Comparison of ENCODE assay signal across 8 mouse cellular contexts in the genomic region with DNA sequence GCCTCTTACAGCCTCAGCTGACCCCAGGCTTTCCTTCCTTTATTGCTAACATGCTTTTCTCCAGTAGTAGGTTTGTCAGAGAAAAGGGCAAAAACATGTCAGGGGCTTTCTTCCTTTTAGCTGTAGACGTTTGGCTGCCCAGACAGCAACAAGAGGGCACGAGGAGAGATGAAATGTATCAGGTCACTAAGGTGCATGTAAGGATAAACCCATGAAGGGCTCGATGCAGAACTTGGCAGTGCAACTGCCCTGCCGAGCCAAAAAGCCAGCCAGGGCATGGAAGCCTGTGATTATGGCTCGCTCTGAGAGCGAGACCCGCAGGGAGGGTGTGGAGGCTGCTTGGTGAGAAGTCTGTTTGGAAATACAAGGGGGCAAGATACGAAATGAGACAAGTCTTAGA.
A peak's percentile ranks its signal among the peaks of the same experiment; 100 is the strongest.
DNase-seq lines count a peak whose midpoint lies in the region; ATAC-seq and TF ChIP-seq lines count a peak whose summit lies in the region.
"Had no signal": no experiment of that assay in that cellular context is flagged by ENCODE, and none has a peak within 500 bp of the region (broad histone marks: within the 10 kb centered on the region; RNA-seq: fewer than 3 reads in every experiment).

No protein-coding gene starts in this region.

- H3K27ac ChIP-seq in gastrocnemius, adult 2 months: peak overlapping the region; percentile 81
- H3K27ac ChIP-seq in hindbrain, postnatal 0 days: peak overlapping the region; percentile 22; the same call in 1 of the 2 replicates

- no peaks in the 10 kb centered on the region for H3K36me3 ChIP-seq in hindbrain, postnatal 0 days (ENCODE audit: insufficient read depth, low read length)

- 32% methylated on average over 8 of the region's 8 CpGs for WGBS in hindbrain, postnatal 0 days

- peak overlapping the region; percentile 64 for H3K4me3 ChIP-seq in gastrocnemius, adult 2 months
- H3K4me3 ChIP-seq in hindbrain, postnatal 0 days (ENCODE audit: low read length): no peak overlapping the region
- H3K4me3 ChIP-seq: myocyte had no signal

- no peaks in the 10 kb centered on the region for H3K4me1 ChIP-seq in hindbrain, postnatal 0 days (ENCODE audit: insufficient read depth, low read length)

- intact Hi-C loops in gastrocnemius, adult 2 months (cut with DNase I): loop anchor here (5.0 kb wide), 1 partner anchor 317 kb away; no protein-coding TSS in a partner anchor

- peak; percentile 38 for DNase-seq in lung, postnatal 10 days
- no peak for DNase-seq in lung, postnatal 14 days
- peak; percentile 87 for DNase-seq in cerebellum, adult 9-11 months
- peak; percentile 86 for DNase-seq in gastrocnemius, adult 2 months
- peak; percentile 71 for DNase-seq in hindbrain, postnatal 0 days (ENCODE audit: low spot score)
- no peak for DNase-seq in frontal cortex, postnatal 14 days (ENCODE audit: low spot score in 2 of 2)
- DNase-seq in embryo, embryonic 11 days: no peak

- TF ChIP-seq CTCF in gastrocnemius, adult 2 months (IDR thresholded peaks at IDR 0.05): no peak
- TF ChIP-seq CTCF in hindbrain, postnatal 0 days (IDR thresholded peaks at IDR 0.05; ENCODE audit: low read depth): no peak

- H3K9me3 ChIP-seq in hindbrain, postnatal 0 days (ENCODE audit: low read length): no peaks in the 10 kb centered on the region

- ATAC-seq in hindbrain, postnatal 0 days: peak; percentile 64; the same call in 1 of the 2 replicates

- peak overlapping the region; percentile 30; the same call in 1 of the 2 replicates for H3K4me2 ChIP-seq in hindbrain, postnatal 0 days (ENCODE audit: low read depth, low read length)

- H3K27me3 ChIP-seq in hindbrain, postnatal 0 days (ENCODE audit: insufficient read depth, low read length): no peaks in the 10 kb centered on the region

- no peak overlapping the region for H3K9ac ChIP-seq in hindbrain, postnatal 0 days (replicated peaks; ENCODE audit: low read length)

Comparison
In these comparisons a context has a peak if more than half of its experiments do, and no peak if none do; other contexts are left out.
1. DNase-seq: peak in lung, postnatal 10 days (single experiment), cerebellum, adult 9-11 months (single experiment), gastrocnemius, adult 2 months (single experiment) and hindbrain, postnatal 0 days (single experiment); none in lung, postnatal 14 days (single experiment), frontal cortex, postnatal 14 days (0 of 2) and embryo, embryonic 11 days (single experiment).